Mouse (Mus musculus) liver, embryonic 14.5 days (tissue): Measurements from ENCODE around the gene Olfr354.

ENCODE experiments used
- CTCF ChIP-seq: IDR thresholded peaks from 2 replicates; pipeline ENCODE4 v1.5.1; 2016; ENCODE audit warnings: antibody characterized with exemption, low read depth, control low read depth
- EP300 ChIP-seq: IDR thresholded peaks from 2 replicates; pipeline ENCODE4 v1.6.1; 2016; ENCODE audit warnings: antibody characterized with exemption, low read depth

- TF ChIP-seq CTCF: no peak
- TF ChIP-seq EP300: no peak
These were observed at the start of gene Olfr354 for GRCm38 (mm10) chr2:36905380-36905779.
